Mouse (Mus musculus) heart, embryonic 16.5 days (tissue): ENCODE data around the gene Ppil3. TPM values are rescaled to one million over a fixed set of nuclear protein-coding genes. Genes with fewer than 3 reads are reported as not detected.
A peak's percentile ranks its signal among the peaks of the same experiment; 100 is the strongest.

ENCODE experiments used
- ATAC-seq: fragments of 200-750 bp; cut with Nextera tagmentation; replicated peaks from 2 replicates; pipeline ENCODE4 v1.8.0; 2017; ENCODE audit warnings: moderate number of reproducible peaks; ENCODE audit not compliant: insufficient read depth, low FRiP score; ENCODE audit errors: extremely low read depth
- H3K27ac ChIP-seq: fragments of 300-500 bp; sonication (generic); 2 replicates; pipeline ENCODE4 v1.5.1; 2014; ENCODE audit warnings: mild to moderate bottlenecking, low read length, control low read depth, moderate library complexity
- H3K27me3 ChIP-seq: fragments of 300-500 bp; sonication (generic); 2 replicates; pipeline ENCODE4 v1.6.1; 2014; ENCODE audit warnings: low read length, mixed read lengths; ENCODE audit not compliant: control insufficient read depth, insufficient read depth
- H3K36me3 ChIP-seq: fragments of 300-500 bp; sonication (generic); 2 replicates; pipeline ENCODE4 v1.6.1; 2014; ENCODE audit not compliant: control insufficient read depth, insufficient read depth
- H3K4me1 ChIP-seq: fragments of 300-500 bp; sonication (generic); 2 replicates; pipeline ENCODE4 v1.6.1; 2014; ENCODE audit warnings: low read length, mixed read lengths; ENCODE audit not compliant: control insufficient read depth, insufficient read depth
- H3K4me2 ChIP-seq: fragments of 300-500 bp; sonication (generic); 2 replicates; pipeline ENCODE4 v1.6.1; 2014; ENCODE audit warnings: low read depth, mild to moderate bottlenecking, control low read depth, low read length
- H3K4me3 ChIP-seq: fragments of 300-500 bp; sonication (generic); 2 replicates; pipeline ENCODE4 v1.5.1; 2014; ENCODE audit warnings: mild to moderate bottlenecking, control low read depth, low read length
- H3K9ac ChIP-seq: fragments of 300-500 bp; sonication (generic); 2 replicates; pipeline ENCODE4 v1.6.1; 2014; ENCODE audit warnings: low read length, control low read depth
- H3K9me3 ChIP-seq: fragments of 300-500 bp; sonication (generic); replicated peaks from 2 replicates; pipeline ENCODE4 v1.6.1; 2016; ENCODE audit warnings: low read length; ENCODE audit not compliant: control insufficient read depth
- WGBS: fragments of 180-500 bp; shearing (Covaris S2); extraction: QIAGEN DNeasy Blood & Tissue Kit; methylation state at CpG from one replicate; pipeline ENCODE4 v1.1.7; 2014; 5-methylcytosine and 5-hydroxymethylcytosine counted together
- polyA plus RNA-seq: library from polyadenylated mRNA; unstranded; fragments of >200 nt; fragmentation: Nextera tagmentation; extraction: Ambion mirVana; gene quantifications from 2 replicates; pipeline ENCODE4 v1.2.1, GENCODE M21; 2015

The Ppil3 gene
- polyA plus RNA-seq, 1 experiment from 2014 or later = 37.7 TPM

GRCm38 (mm10) chr1:58454316-58454715 is 9.0 kb upstream of the Ppil3 start:
- no peak overlapping the region for H3K4me2 ChIP-seq
- no peak for ATAC-seq
- H3K9me3 ChIP-seq = no peaks in the 10 kb centered on the region
- H3K9ac ChIP-seq = no peak overlapping the region
- no peak overlapping the region for H3K4me3 ChIP-seq
- WGBS = 89% methylated on average over 6 of the region's 6 CpGs
- no peaks in the 10 kb centered on the region for H3K27me3 ChIP-seq
- H3K36me3 ChIP-seq = peaks cover 42% of the 10 kb centered on the region
- H3K4me1 ChIP-seq = peaks cover 4% of the 10 kb centered on the region; the same call in 1 of the 2 replicates
- no peak overlapping the region for H3K27ac ChIP-seq

DNA sequence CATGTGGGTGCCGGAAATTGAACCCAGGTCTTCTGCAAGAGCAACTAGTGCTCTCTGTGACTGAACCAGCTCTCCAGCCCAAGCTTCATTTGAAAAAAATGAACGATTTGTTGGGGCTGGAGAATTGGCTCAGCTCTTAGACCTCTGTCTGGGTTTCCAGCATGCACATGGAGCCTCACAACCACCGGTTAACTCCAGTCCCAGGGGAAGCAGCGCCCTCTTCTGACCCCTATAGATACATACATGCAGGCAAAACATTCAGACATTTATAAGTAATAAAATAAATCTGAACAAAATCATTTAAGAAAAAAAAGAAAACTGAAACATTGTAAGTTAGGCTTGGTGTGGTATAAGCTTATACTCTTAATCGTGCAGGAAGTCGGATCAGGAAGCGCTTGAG is 3.1 kb upstream of the Ppil3 start:
- Histone ChIP-seq H3K4me1 (peaks cover 13% of the 10 kb centered on the region), H3K27me3 (no peaks in the 10 kb centered on the region), H3K4me3 (no peak overlapping the region), H3K9ac (no peak overlapping the region), H3K9me3 (no peaks in the 10 kb centered on the region), H3K36me3 (peaks cover 24% of the 10 kb centered on the region), H3K27ac (no peak overlapping the region), H3K4me2 (no peak overlapping the region)
- no peak for ATAC-seq
- 83% methylated on average over 7 of the region's 7 CpGs for WGBS

DNA sequence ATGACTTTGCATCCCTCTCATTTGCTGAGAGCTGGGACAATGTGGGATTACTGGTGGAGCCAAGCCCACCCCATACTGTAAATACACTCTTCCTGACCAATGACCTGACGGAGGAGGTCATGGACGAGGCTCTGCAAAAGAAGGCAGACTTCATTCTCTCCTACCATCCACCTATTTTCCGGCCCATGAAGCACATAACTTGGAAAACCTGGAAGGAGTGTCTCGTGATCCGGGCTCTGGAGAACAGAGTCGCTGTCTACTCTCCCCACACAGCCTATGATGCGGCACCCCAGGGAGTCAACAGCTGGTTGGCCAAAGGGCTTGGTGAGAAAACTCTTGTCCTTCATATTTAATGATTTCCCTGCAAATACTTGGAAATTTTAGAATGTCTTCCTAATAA is 2.5 kb upstream of the Ppil3 start:
- 91% methylated on average over 7 of the region's 7 CpGs for WGBS
- Histone ChIP-seq H3K36me3 (peaks cover 17% of the 10 kb centered on the region; the same call in 1 of the 2 replicates), H3K9ac (no peak overlapping the region), H3K9me3 (no peaks in the 10 kb centered on the region), H3K27me3 (no peaks in the 10 kb centered on the region), H3K27ac (no peak overlapping the region), H3K4me2 (no peak overlapping the region), H3K4me3 (no peak overlapping the region), H3K4me1 (peaks cover 13% of the 10 kb centered on the region)
- ATAC-seq = no peak

- 7% methylated on average over 11 of the region's 11 CpGs for WGBS
- Histone ChIP-seq H3K9ac (peak overlapping the region; percentile 88), H3K27me3 (no peaks in the 10 kb centered on the region), H3K36me3 (peaks cover 15% of the 10 kb centered on the region), H3K4me2 (peak overlapping the region; percentile 87), H3K27ac (peak overlapping the region; percentile 92), H3K4me3 (peak overlapping the region; percentile 84), H3K4me1 (peaks cover 13% of the 10 kb centered on the region), H3K9me3 (no peaks in the 10 kb centered on the region)
- no peak for ATAC-seq
Measured at GRCm38 (mm10) chr1:58445861-58446260, 575 bp upstream of the Ppil3 start.

DNA sequence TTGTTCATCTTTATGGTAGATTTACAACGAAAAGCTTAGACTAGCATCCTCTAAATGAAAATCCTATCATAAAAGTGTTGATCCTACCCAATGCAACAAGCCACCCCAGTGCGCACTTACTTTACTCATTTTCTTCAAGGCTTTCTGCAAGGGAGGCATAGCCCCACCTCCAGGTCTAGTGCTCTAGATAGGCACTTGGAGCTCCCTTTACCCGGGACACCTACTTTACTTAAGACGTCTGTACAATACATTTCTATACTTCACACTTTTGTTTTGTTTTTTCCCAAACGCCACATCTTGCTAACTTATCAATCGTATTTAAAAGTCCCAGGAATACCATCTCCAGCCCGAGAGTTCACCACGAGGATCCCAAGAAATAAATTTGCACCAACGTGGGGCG is 595 bp downstream of the Ppil3 start:
- no peak for ATAC-seq
- H3K4me1 ChIP-seq = peaks cover 13% of the 10 kb centered on the region
- peaks cover 17% of the 10 kb centered on the region for H3K36me3 ChIP-seq
- peak overlapping the region; percentile 87 for H3K4me2 ChIP-seq
- peak overlapping the region; percentile 92 for H3K27ac ChIP-seq
- no peaks in the 10 kb centered on the region for H3K27me3 ChIP-seq
- H3K9me3 ChIP-seq = no peaks in the 10 kb centered on the region
- peak overlapping the region; percentile 88 for H3K9ac ChIP-seq
- peak overlapping the region; percentile 84 for H3K4me3 ChIP-seq
- 10% methylated on average over 10 of the region's 10 CpGs for WGBS

DNA sequence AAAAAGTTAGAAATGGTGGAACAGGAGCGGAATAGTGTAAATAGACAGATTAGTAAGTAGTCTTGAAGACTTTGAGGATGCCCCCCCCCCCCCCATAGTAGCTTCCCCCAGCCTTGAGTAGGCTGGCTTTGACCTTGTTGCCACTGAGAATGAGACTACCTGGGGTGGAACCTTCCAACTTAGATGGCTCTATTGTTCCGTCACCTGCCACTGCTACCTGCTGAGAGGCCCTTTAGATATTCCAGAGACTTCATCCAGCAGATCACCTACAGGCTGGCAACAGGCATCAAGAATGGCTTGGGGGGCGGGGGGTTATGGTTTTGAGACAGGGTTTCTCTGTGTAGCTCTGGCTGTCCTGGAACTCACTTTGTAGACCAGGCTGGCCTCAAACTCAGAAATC is 20.7 kb downstream of the Ppil3 start:
- Histone ChIP-seq H3K27ac (no peak overlapping the region), H3K9ac (no peak overlapping the region)

GRCm38 (mm10) chr1:58423371-58424248 is 21.7 kb downstream of the Ppil3 start, which contains the start of gene Clk1:
Gene Clk1 (minus strand): TSS chr1:58424066.
- Histone ChIP-seq H3K4me1 (peaks cover 17% of the 10 kb centered on the region), H3K9me3 (no peaks in the 10 kb centered on the region), H3K9ac (peak within 1 kb of the TSS; percentile 100), H3K36me3 (peaks cover 23% of the 10 kb centered on the region), H3K4me3 (peak within 1 kb of the TSS; percentile 81), H3K27ac (peak within 1 kb of the TSS; percentile 99), H3K27me3 (no peaks in the 10 kb centered on the region), H3K4me2 (peak within 1 kb of the TSS; percentile 90)
- peak; percentile 97 for ATAC-seq
- under 1% methylated on average over 79 of the region's 79 CpGs for WGBS

More for the DNA sequence above, 20.7 kb downstream of the Ppil3 start:
- no peak overlapping the region for H3K4me3 ChIP-seq
- WGBS = 88% methylated on average over 3 of the region's 3 CpGs
- no peak overlapping the region for H3K4me2 ChIP-seq
- peaks cover 17% of the 10 kb centered on the region for H3K4me1 ChIP-seq
- peaks cover 14% of the 10 kb centered on the region for H3K36me3 ChIP-seq
- H3K9me3 ChIP-seq = no peaks in the 10 kb centered on the region
- ATAC-seq = no peak
- no peaks in the 10 kb centered on the region for H3K27me3 ChIP-seq

- ATAC-seq = peak; percentile 33; the same call in 1 of the 2 replicates
Measured at GRCm38 (mm10) chr1:58422879-58423278, 22.4 kb downstream of the Ppil3 start.

GRCm38 (mm10) chr1:58420961-58421360 is 24.3 kb downstream of the Ppil3 start:
- H3K27me3 ChIP-seq = no peaks in the 10 kb centered on the region
- H3K27ac ChIP-seq = no peak overlapping the region
- WGBS = 29% methylated on average over 7 of the region's 7 CpGs
- no peak for ATAC-seq
- no peaks in the 10 kb centered on the region for H3K9me3 ChIP-seq
- peaks cover 17% of the 10 kb centered on the region for H3K4me1 ChIP-seq
- peaks cover 45% of the 10 kb centered on the region for H3K36me3 ChIP-seq
- peak overlapping the region; percentile 15 for H3K4me3 ChIP-seq
- no peak overlapping the region for H3K9ac ChIP-seq
- peak overlapping the region; percentile 90; the same call in 1 of the 2 replicates for H3K4me2 ChIP-seq

More at GRCm38 (mm10) chr1:58422879-58423278, 22.4 kb downstream of the Ppil3 start:
- 3% methylated on average over 13 of the region's 13 CpGs for WGBS
- peaks cover 17% of the 10 kb centered on the region for H3K4me1 ChIP-seq
- H3K9ac ChIP-seq = peak overlapping the region; percentile 100
- H3K4me3 ChIP-seq = peak overlapping the region; percentile 81
- H3K36me3 ChIP-seq = peaks cover 30% of the 10 kb centered on the region
- H3K9me3 ChIP-seq = no peaks in the 10 kb centered on the region
- H3K27ac ChIP-seq = peak overlapping the region; percentile 99
- peak overlapping the region; percentile 90 for H3K4me2 ChIP-seq
- no peaks in the 10 kb centered on the region for H3K27me3 ChIP-seq
